8 mouse cellular contexts compared by ENCODE assay signal in the genomic region with DNA sequence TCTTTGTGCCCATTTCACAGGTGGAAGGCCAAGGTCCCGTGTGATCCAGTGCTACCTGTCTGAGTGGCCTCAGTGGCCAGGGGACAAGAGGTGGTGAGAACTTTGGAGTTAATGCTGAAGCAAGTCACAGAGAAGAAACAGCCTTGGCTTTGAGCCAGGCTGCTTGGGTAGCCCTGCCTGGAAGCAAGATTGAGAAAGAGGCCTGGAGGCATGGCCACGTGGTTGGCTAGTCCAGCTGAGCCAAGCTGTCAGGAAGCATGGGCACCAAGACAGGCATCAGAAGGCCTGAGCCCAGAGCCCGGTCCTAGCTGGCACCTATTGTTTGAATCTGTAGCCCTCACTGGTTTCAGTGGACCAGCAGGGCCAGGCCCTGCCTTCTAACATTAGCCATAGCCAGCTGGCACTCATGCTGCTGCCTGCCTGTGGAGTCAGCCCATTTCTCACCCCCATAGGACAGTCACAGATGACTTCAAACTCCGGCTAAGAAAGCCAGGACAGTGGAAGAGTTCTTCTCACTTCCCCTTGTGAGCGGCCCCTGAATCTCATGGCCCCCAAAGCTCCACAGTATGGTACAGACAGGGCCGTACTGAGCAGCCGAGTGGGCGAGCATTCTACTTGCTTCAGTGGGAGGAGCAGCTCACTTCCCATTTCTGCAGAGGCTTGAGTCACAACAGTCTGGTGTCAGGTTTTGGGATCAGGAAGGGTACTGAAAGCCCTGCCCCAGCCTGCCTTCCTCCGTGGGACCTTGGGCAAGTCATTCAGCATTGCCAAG. TPM values are rescaled to one million over a fixed set of nuclear protein-coding genes. Genes with fewer than 3 reads are reported as not detected.
A peak's percentile ranks its signal among the peaks of the same experiment; 100 is the strongest.
DNase-seq lines count a peak whose midpoint lies in the region; ATAC-seq lines count a peak whose summit lies in the region.

No protein-coding gene starts in this region.

- peaks cover 5% of the 10 kb centered on the region; the same call in 1 of the 2 replicates for H3K36me3 ChIP-seq in midbrain, embryonic 16.5 days (ENCODE audit: control insufficient read depth, insufficient read depth, low read length)
- 0 out of 2 replicates have a peak, but pooled peaks cover 5% of the 10 kb centered on the region for H3K36me3 ChIP-seq in midbrain, embryonic 15.5 days (replicated peaks)
- peaks cover 13% of the 10 kb centered on the region; the same call in 1 of the 2 replicates for H3K36me3 ChIP-seq in kidney, embryonic 15.5 days

- ATAC-seq in midbrain, embryonic 16.5 days: no peak
- ATAC-seq in midbrain, embryonic 15.5 days (replicated peaks): no peak
- ATAC-seq in kidney, embryonic 15.5 days (replicated peaks; ENCODE audit: low FRiP score): no peak
- peak; percentile 47 for ATAC-seq in neutrophil, adult 5-6 weeks (ENCODE audit: extremely low read depth, insufficient number of reproducible peaks, low FRiP score, poor library complexity, severe bottlenecking)

- DNase-seq in adrenal gland, postnatal 10 days: peak; percentile 84
- peak; percentile 56 to 68 for DNase-seq in frontal cortex, adult 2 months (ENCODE audit: extremely low spot score in 1 of 2, low spot score in 1 of 2)
- DNase-seq in liver: peak; percentile 21
- no peak for DNase-seq in embryo, embryonic 10 days (ENCODE audit: low spot score)

- no peaks in the 10 kb centered on the region; the same call in 1 of the 2 replicates for H3K4me1 ChIP-seq in midbrain, embryonic 16.5 days (ENCODE audit: control insufficient read depth, insufficient read depth, low read length)
- H3K4me1 ChIP-seq in midbrain, embryonic 15.5 days: peaks cover 7% of the 10 kb centered on the region; the same call in 1 of the 2 replicates
- H3K4me1 ChIP-seq in kidney, embryonic 15.5 days: peaks cover 22% of the 10 kb centered on the region

- H3K4me3 ChIP-seq in midbrain, embryonic 16.5 days (ENCODE audit: low read depth, low read length): no peak overlapping the region
- H3K4me3 ChIP-seq in midbrain, embryonic 15.5 days: no peak overlapping the region
- no peak overlapping the region for H3K4me3 ChIP-seq in kidney, embryonic 15.5 days (replicated peaks)

- no peak overlapping the region for H3K4me2 ChIP-seq in midbrain, embryonic 16.5 days (ENCODE audit: low read length)
- H3K4me2 ChIP-seq in midbrain, embryonic 15.5 days: no peak overlapping the region
- H3K4me2 ChIP-seq in kidney, embryonic 15.5 days: no peak overlapping the region

- 72% methylated on average over 9 of the region's 9 CpGs for WGBS in midbrain, embryonic 16.5 days
- 65% methylated on average over 9 of the region's 9 CpGs for WGBS in midbrain, embryonic 15.5 days
- 61% methylated on average over 9 of the region's 9 CpGs for WGBS in kidney, embryonic 15.5 days

- H3K9me3 ChIP-seq in midbrain, embryonic 16.5 days (replicated peaks; ENCODE audit: control insufficient read depth, low read length, poor library complexity, severe bottlenecking): no peaks in the 10 kb centered on the region
- H3K9me3 ChIP-seq in midbrain, embryonic 15.5 days: no peaks in the 10 kb centered on the region
- no peaks in the 10 kb centered on the region for H3K9me3 ChIP-seq in kidney, embryonic 15.5 days (replicated peaks)

- H3K9ac ChIP-seq in midbrain, embryonic 16.5 days (ENCODE audit: low read depth, low read length): no peak overlapping the region
- H3K9ac ChIP-seq in midbrain, embryonic 15.5 days: no peak overlapping the region
- H3K9ac ChIP-seq in kidney, embryonic 15.5 days: no peak overlapping the region

- no peaks in the 10 kb centered on the region for H3K27me3 ChIP-seq in midbrain, embryonic 16.5 days (ENCODE audit: control insufficient read depth, insufficient read depth, low read depth, low read length)
- H3K27me3 ChIP-seq in midbrain, embryonic 15.5 days (replicated peaks): no peaks in the 10 kb centered on the region
- no peaks in the 10 kb centered on the region for H3K27me3 ChIP-seq in kidney, embryonic 15.5 days

- 0 out of 2 replicates have a peak overlapping the region, but pooled peaks have one; percentile 9 for H3K27ac ChIP-seq in midbrain, embryonic 16.5 days (ENCODE audit: low read length)
- no peak overlapping the region for H3K27ac ChIP-seq in midbrain, embryonic 15.5 days
- H3K27ac ChIP-seq in kidney, embryonic 15.5 days: peak overlapping the region; percentile 79

RNA-seq across cellular contexts. Expression of a gene that starts 11.4 kb away (rescaled TPM):
- not detected in 2 replicates for polyA plus RNA-seq in midbrain, embryonic 16.5 days (2015; fragmentation: Nextera tagmentation; extraction: Ambion mirVana)
- 0.15 TPM in 2 replicates for polyA plus RNA-seq in midbrain, embryonic 15.5 days (2015; fragmentation: Nextera tagmentation; extraction: Ambion mirVana)
- total RNA-seq in adrenal gland, postnatal 10 days (2021): 1 to 10 TPM; 4.6 to 6.8 TPM
- polyA plus RNA-seq in frontal cortex, adult 2 months (2012; rRNA removed): 1.3 and 1.6 TPM in 2 replicates
- polyA plus RNA-seq in kidney, embryonic 15.5 days (2015; fragmentation: Nextera tagmentation; extraction: Ambion mirVana): 0.33 and 0.44 TPM in 2 replicates
- total RNA-seq in neutrophil, adult 5-6 weeks (2017): 37.3 and 37.8 TPM in 2 replicates

RNA-seq across cellular contexts. Expression of a gene that starts 31.3 kb away (rescaled TPM):
- 181 and 186 TPM in 2 replicates for polyA plus RNA-seq in midbrain, embryonic 16.5 days (2015; fragmentation: Nextera tagmentation; extraction: Ambion mirVana)
- polyA plus RNA-seq in midbrain, embryonic 15.5 days (2015; fragmentation: Nextera tagmentation; extraction: Ambion mirVana): 152 and 168 TPM in 2 replicates
- total RNA-seq in adrenal gland, postnatal 10 days (2021): 10 to 100 TPM; 23.8 to 36.0 TPM
- polyA plus RNA-seq in frontal cortex, adult 2 months (2012; rRNA removed): 105 and 111 TPM in 2 replicates
- polyA plus RNA-seq in kidney, embryonic 15.5 days (2015; fragmentation: Nextera tagmentation; extraction: Ambion mirVana): 64.1 and 67.8 TPM in 2 replicates
- total RNA-seq in neutrophil, adult 5-6 weeks (2017): 23.8 and 38.1 TPM in 2 replicates

RNA-seq across cellular contexts. Expression of a gene that starts 49.8 kb away (rescaled TPM):
- 23.2 and 24.8 TPM in 2 replicates for polyA plus RNA-seq in midbrain, embryonic 16.5 days (2015; fragmentation: Nextera tagmentation; extraction: Ambion mirVana)
- 27.3 and 28.1 TPM in 2 replicates for polyA plus RNA-seq in midbrain, embryonic 15.5 days (2015; fragmentation: Nextera tagmentation; extraction: Ambion mirVana)
- 10 to 100 TPM; 15.5 to 16.7 TPM for total RNA-seq in adrenal gland, postnatal 10 days (2021)
- polyA plus RNA-seq in frontal cortex, adult 2 months (2012; rRNA removed): 11.6 and 12.0 TPM in 2 replicates
- 29.0 and 31.0 TPM in 2 replicates for polyA plus RNA-seq in kidney, embryonic 15.5 days (2015; fragmentation: Nextera tagmentation; extraction: Ambion mirVana)
- total RNA-seq in neutrophil, adult 5-6 weeks (2017): 26.2 and 30.0 TPM in 2 replicates

RNA-seq across cellular contexts. Expression of a gene that starts 50.8 kb away (rescaled TPM):
- polyA plus RNA-seq in midbrain, embryonic 16.5 days (2015; fragmentation: Nextera tagmentation; extraction: Ambion mirVana): 1.2 and 1.7 TPM in 2 replicates
- polyA plus RNA-seq in midbrain, embryonic 15.5 days (2015; fragmentation: Nextera tagmentation; extraction: Ambion mirVana): 1.3 and 1.5 TPM in 2 replicates
- not detected for total RNA-seq in adrenal gland, postnatal 10 days (2021)
- polyA plus RNA-seq in frontal cortex, adult 2 months (2012; rRNA removed): 0.42 and 0.44 TPM in 2 replicates
- not detected in 2 replicates for polyA plus RNA-seq in kidney, embryonic 15.5 days (2015; fragmentation: Nextera tagmentation; extraction: Ambion mirVana)
- 0.23 and 0.49 TPM in 2 replicates for total RNA-seq in neutrophil, adult 5-6 weeks (2017)
